Mouse (Mus musculus) liver, postnatal 0 days (tissue): ENCODE measurements around the gene Icmt. TPM values are rescaled to one million over a fixed set of nuclear protein-coding genes. Genes with fewer than 3 reads are reported as not detected.
A peak's percentile ranks its signal among the peaks of the same experiment; 100 is the strongest.

ENCODE experiments used
- ATAC-seq: fragments of 200-750 bp; cut with Nextera tagmentation; 2 replicates; pipeline ENCODE4 v1.8.0; 2017; ENCODE audit warnings: mild to moderate bottlenecking, moderate library complexity
- DNase-seq: peaks from one replicate; pipeline ENCODE4 v3.0.0-alpha.2; 2016
- H3K27ac ChIP-seq: fragments of 300-500 bp; sonication (generic); 2 replicates; pipeline ENCODE4 v1.5.1; 2014; ENCODE audit warnings: antibody characterized with exemption, moderate library complexity, mild to moderate bottlenecking, low read depth
- H3K27me3 ChIP-seq: fragments of 300-500 bp; sonication (generic); 2 replicates; pipeline ENCODE4 v1.6.1; 2014; ENCODE audit warnings: low read length, control low read depth, mixed read lengths; ENCODE audit not compliant: insufficient read depth
- H3K36me3 ChIP-seq: fragments of 300-500 bp; sonication (generic); replicated peaks from 2 replicates; pipeline ENCODE4 v1.6.1; 2014; ENCODE audit warnings: mild to moderate bottlenecking, control low read depth, low read length, moderate library complexity, mixed read lengths; ENCODE audit not compliant: insufficient read depth
- H3K4me1 ChIP-seq: fragments of 300-500 bp; sonication (generic); 2 replicates; pipeline ENCODE4 v1.6.1; 2014; ENCODE audit warnings: antibody characterized with exemption, mild to moderate bottlenecking, control low read depth; ENCODE audit not compliant: insufficient read depth
- H3K4me2 ChIP-seq: fragments of 300-500 bp; sonication (generic); 2 replicates; pipeline ENCODE4 v1.6.1; 2014; ENCODE audit warnings: low read depth, mild to moderate bottlenecking, low read length, moderate library complexity, mixed read lengths
- H3K4me3 ChIP-seq: fragments of 300-500 bp; sonication (generic); 2 replicates; pipeline ENCODE4 v1.5.1; 2014; ENCODE audit warnings: low read depth, low read length
- H3K9ac ChIP-seq: fragments of 300-500 bp; sonication (generic); replicated peaks from 2 replicates; pipeline ENCODE4 v1.6.1; 2014; ENCODE audit warnings: mild to moderate bottlenecking, moderate library complexity
- H3K9me3 ChIP-seq: fragments of 300-500 bp; sonication (generic); 2 replicates; pipeline ENCODE4 v1.6.1; 2016; ENCODE audit warnings: mild to moderate bottlenecking, control low read depth, low read length, mixed read lengths
- CTCF ChIP-seq: sonication (generic); IDR thresholded peaks from 2 replicates; pipeline ENCODE4 v1.5.1; 2016; ENCODE audit warnings: antibody characterized with exemption, low read depth
- EP300 ChIP-seq: IDR thresholded peaks from 2 replicates; pipeline ENCODE4 v1.6.1; 2016; ENCODE audit warnings: antibody characterized with exemption, low read depth, mild to moderate bottlenecking
- WGBS: fragments of 180-500 bp; shearing (Covaris S2); extraction: QIAGEN DNeasy Blood & Tissue Kit; methylation state at CpG from one replicate; pipeline ENCODE4 v1.1.7; 2014; ENCODE audit not compliant: insufficient replicate concordance; 5-methylcytosine and 5-hydroxymethylcytosine counted together
- polyA plus RNA-seq: library from polyadenylated mRNA; unstranded; fragments of >200 nt; fragmentation: Nextera tagmentation; extraction: Ambion mirVana; gene quantifications from 2 replicates; pipeline ENCODE4 v1.2.1, GENCODE M21; 2015

The Icmt gene
- polyA plus RNA-seq, 1 experiment from 2014 or later = 6.9 TPM

DNA sequence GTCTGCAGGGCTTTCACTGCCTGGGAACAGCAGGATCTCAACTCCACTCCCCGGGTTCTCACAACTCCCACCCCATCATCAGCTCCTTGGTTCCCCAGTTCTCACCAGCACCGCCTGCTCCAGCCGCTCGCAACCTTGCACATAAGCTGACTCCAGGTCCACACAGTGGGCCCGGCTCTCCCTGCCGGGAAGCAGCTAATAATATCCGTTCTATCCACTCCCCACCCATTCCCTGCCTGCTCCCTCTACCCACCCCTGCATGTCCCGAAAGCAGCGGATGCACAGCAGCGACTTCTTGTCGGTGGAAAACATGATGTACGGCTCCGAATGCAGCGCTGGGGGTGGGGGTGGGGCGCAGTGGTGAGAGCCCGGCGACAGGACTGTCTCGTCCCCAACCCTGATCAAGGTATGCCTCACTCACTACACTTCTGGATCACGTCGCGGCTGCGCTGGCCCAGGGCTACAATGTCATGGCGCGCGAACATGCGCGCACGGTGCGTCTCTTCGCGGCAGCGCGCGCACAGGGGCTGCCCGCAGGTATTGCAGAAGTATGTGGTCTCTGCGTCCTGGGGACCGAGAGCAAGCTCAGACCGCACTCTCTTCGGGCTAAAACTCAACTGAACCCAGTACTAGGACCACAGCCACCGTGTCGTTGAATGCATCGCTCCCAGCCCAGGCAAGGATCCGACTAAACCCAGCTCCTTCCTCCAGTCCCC, 18.6 kb downstream of the Icmt start:
- Histone ChIP-seq H3K4me3 (peak overlapping the region; percentile 13; the same call in 1 of the 2 replicates), H3K27ac (no peak overlapping the region), H3K27me3 (peaks cover 70% of the 10 kb centered on the region), H3K9ac (no peak overlapping the region), H3K9me3 (no peaks in the 10 kb centered on the region), H3K4me2 (peak overlapping the region; percentile 22; the same call in 1 of the 2 replicates), H3K4me1 (peaks cover 9% of the 10 kb centered on the region), H3K36me3 (no peaks in the 10 kb centered on the region)
- DNase-seq = no peak
- TF ChIP-seq CTCF = no peak
- TF ChIP-seq EP300 = no peak
- WGBS = 1% methylated on average over 43 of the region's 43 CpGs
- ATAC-seq = no peak

DNA sequence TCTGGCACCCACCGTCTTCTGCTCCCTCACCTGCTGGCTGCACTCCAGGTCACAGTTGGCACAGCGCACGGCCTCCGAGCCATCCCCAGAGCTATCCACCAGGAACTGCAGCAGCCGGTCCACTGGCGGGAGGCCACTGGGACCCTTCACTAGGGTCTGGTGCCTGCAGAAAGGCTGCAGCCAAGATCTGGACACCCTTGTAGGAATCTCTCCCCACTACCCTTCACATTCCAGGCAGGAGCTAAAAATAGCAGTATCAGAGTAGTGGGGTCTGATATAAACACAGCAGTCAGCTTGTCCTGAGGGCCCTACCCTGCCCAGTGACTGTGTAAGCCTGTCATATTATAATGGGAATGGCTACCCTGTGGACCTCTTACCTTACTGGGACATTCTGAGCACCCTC, 20.6 kb downstream of the Icmt start:
- TF ChIP-seq CTCF (no peak), EP300 (no peak)
- Histone ChIP-seq H3K4me2 (no peak overlapping the region), H3K27me3 (peaks cover 54% of the 10 kb centered on the region), H3K9ac (no peak overlapping the region), H3K9me3 (no peaks in the 10 kb centered on the region), H3K27ac (no peak overlapping the region), H3K4me3 (no peak overlapping the region), H3K4me1 (peaks cover 9% of the 10 kb centered on the region), H3K36me3 (no peaks in the 10 kb centered on the region)
- ATAC-seq = no peak
- WGBS = 73% methylated on average over 6 of the region's 6 CpGs
- no peak for DNase-seq

GRCm38 (mm10) chr4:152318517-152319234, 21.6 kb downstream of the Icmt start, which contains the start of gene Rnf207:
Gene Rnf207 (minus strand): TSS chr4:152318993.
- Histone ChIP-seq H3K4me3 (no peak within 1 kb of the TSS), H3K4me1 (peaks cover 9% of the 10 kb centered on the region), H3K4me2 (peak within 1 kb of the TSS; percentile 47), H3K27me3 (peaks cover 43% of the 10 kb centered on the region), H3K9me3 (no peaks in the 10 kb centered on the region), H3K27ac (no peak within 1 kb of the TSS), H3K36me3 (no peaks in the 10 kb centered on the region), H3K9ac (no peak within 1 kb of the TSS)
- TF ChIP-seq CTCF (peak; percentile 65), EP300 (no peak)
- 6% methylated on average over 26 of the region's 26 CpGs for WGBS
- DNase-seq (peak; percentile 65), ATAC-seq (peak; percentile 48; the same call in 1 of the 2 replicates)

DNA sequence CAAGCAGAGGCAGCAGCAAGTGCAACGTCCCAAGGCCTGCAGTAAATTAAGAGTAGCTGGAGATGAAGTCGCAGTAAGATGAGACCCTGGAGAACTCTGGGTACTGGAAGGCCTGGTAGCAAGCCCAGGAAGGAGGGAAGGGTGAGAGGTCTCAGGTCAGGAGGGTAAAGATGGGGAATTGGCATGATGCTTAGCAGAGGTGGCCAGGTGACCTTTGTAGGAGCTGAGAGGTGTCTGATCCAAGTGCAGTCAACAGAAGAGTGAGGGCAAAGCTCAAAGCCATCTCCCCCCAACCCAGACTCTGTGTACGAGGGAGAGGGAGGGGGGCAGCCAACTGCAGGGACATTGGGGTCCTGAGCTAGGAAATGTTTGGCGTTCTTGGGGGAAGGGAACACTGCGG, 24.4 kb downstream of the Icmt start:
- H3K4me3 ChIP-seq = no peak overlapping the region
- peaks cover 6% of the 10 kb centered on the region for H3K4me1 ChIP-seq
- no peak overlapping the region for H3K9ac ChIP-seq
- H3K4me2 ChIP-seq = no peak overlapping the region
- WGBS = 59% methylated on average over 5 of the region's 5 CpGs
- peaks cover 15% of the 10 kb centered on the region for H3K27me3 ChIP-seq
- H3K36me3 ChIP-seq = no peaks in the 10 kb centered on the region
- TF ChIP-seq CTCF (no peak), EP300 (no peak)
- no peak overlapping the region for H3K27ac ChIP-seq
- DNase-seq (no peak), ATAC-seq (no peak)
- H3K9me3 ChIP-seq = no peaks in the 10 kb centered on the region

- 51% methylated on average over 16 of the region's 16 CpGs for WGBS
- ATAC-seq = peak; percentile 5
- Histone ChIP-seq H3K4me1 (peaks cover 7% of the 10 kb centered on the region), H3K9me3 (no peaks in the 10 kb centered on the region), H3K4me3 (peak overlapping the region; percentile 91), H3K4me2 (peak overlapping the region; percentile 88), H3K27ac (no peak overlapping the region), H3K36me3 (peaks cover 14% of the 10 kb centered on the region), H3K27me3 (no peaks in the 10 kb centered on the region), H3K9ac (peak overlapping the region; percentile 45; the same call in 1 of the 2 replicates)
- DNase-seq = no peak
- no peak for TF ChIP-seq EP300
- no peak for TF ChIP-seq CTCF
Observed at GRCm38 (mm10) chr4:152324641-152325562, 27.9 kb downstream of the Icmt start.
